Mouse (Mus musculus): ENCODE measurements at regions not wholly inside any gene's neighbourhood (a gene's known extent, or its start where the extent isn't known, plus 50 kb on each side); places are given as distances from the start of the nearest gene placed in this dataset.

DNA sequence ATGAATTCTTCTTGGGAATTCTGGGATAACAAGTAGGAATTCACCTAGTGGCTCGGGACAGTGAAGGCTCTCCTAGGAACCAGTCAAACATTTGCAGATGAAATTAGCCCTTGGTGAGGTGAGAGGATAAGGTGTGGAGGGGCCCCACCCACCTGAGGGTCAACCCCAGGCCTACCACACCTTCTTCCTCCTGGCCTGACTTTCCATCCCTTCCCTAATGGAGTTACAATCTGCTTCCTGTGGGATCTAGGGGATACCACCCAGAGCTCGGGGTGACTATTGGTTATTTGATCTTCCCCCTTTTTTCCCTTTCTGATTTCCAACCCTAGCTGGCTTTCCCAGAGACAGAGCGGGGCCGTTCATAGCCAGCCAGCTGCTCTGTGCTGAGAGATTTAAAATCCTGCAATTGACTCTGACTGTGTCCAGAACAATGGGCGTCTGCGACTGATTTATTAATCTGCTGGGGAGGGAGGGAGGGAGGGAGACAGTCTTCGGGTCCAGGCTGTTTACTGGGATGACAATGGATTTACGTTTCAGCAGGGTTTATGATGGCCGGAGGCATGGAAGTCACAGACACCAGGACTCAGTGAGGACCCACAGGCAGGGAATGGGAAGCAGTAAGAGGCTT lies 69.0 kb downstream of the Gm525 start:
- Histone ChIP-seq H3K9me3 (no peaks in the 10 kb centered on the region), H3K4me2 (replicated peaks) (peak overlapping the region; percentile 36), H3K27ac (peak overlapping the region; percentile 29; the same call in 1 of the 2 replicates), H3K9ac (no peak overlapping the region), H3K36me3 (no peaks in the 10 kb centered on the region), H3K4me3 (no peak overlapping the region), H3K4me1 (peaks cover 16% of the 10 kb centered on the region), H3K27me3 (replicated peaks) (no peaks in the 10 kb centered on the region)
- 8% methylated on average over 9 of the region's 9 CpGs for WGBS
- peak; percentile 84 for ATAC-seq (ENCODE audit: low FRiP score, low read depth)

All from neural tube, embryonic 12.5 days (tissue).